Mouse (Mus musculus) MEL (cell line): Measurements from ENCODE around the gene Ptpra. TPM values are rescaled to one million over a fixed set of nuclear protein-coding genes. Genes with fewer than 3 reads are reported as not detected.

Source experiments
- DNase-seq: peaks from one replicate; pipeline ENCODE4 v3.0.0; 2011; ENCODE audit warnings: low read depth, low spot score
- H3K27ac ChIP-seq: 2 replicates; pipeline ENCODE4 v1.5.1; 2012; ENCODE audit warnings: low read depth, mild to moderate bottlenecking, control low read depth, low read length, moderate library complexity; ENCODE audit not compliant: control insufficient read depth
- H3K27me3 ChIP-seq, 2 experiments: fragments of 150-350 bp in 1 of 2; sonication (generic) in 1 of 2; 2 replicates each; pipeline ENCODE4 v1.6.1; 2012; ENCODE audit warnings: low read length in 2 of 2, mild to moderate bottlenecking in 2 of 2, improper control_type of control experiment in 1 of 2, moderate library complexity in 1 of 2; ENCODE audit not compliant: insufficient read depth in 2 of 2, control insufficient read depth in 1 of 2
- H3K36me3 ChIP-seq, 2 experiments: 2 replicates each; pipeline ENCODE4 v1.6.1; 2012 to 2014; ENCODE audit warnings: low read length in 2 of 2, improper control_type of control experiment in 1 of 2, inconsistent platforms in 1 of 2, mild to moderate bottlenecking in 1 of 2; ENCODE audit not compliant: insufficient read depth in 2 of 2, control insufficient read depth in 1 of 2
- H3K4me1 ChIP-seq, 2 experiments: fragments of 150-350 bp in 1 of 2; sonication (generic) in 1 of 2; 2 replicates each; pipeline ENCODE4 v1.6.1; 2012; ENCODE audit warnings: low read length in 2 of 2, improper control_type of control experiment in 1 of 2, mild to moderate bottlenecking in 1 of 2; ENCODE audit not compliant: insufficient read depth in 2 of 2, control insufficient read depth in 1 of 2
- H3K4me3 ChIP-seq, 2 experiments: fragments of 150-350 bp in 1 of 2; sonication (generic) in 1 of 2; 2 replicates each; pipeline ENCODE4 v1.5.1; 2012; ENCODE audit warnings: low read depth in 2 of 2, low read length in 2 of 2, mild to moderate bottlenecking in 2 of 2, moderate library complexity in 2 of 2, control low read depth in 1 of 2, improper control_type of control experiment in 1 of 2; ENCODE audit not compliant: control insufficient read depth in 1 of 2, insufficient read depth in 1 of 2
- H3K79me2 ChIP-seq: 2 replicates; pipeline ENCODE4 v1.6.1; 2012; ENCODE audit warnings: mild to moderate bottlenecking, low read length, moderate library complexity; ENCODE audit not compliant: control insufficient read depth, poor library complexity, insufficient read depth
- H3K9ac ChIP-seq: 2 replicates; pipeline ENCODE4 v1.6.1; 2012; ENCODE audit warnings: low read depth, mild to moderate bottlenecking, control low read depth, low read length, moderate library complexity; ENCODE audit not compliant: control insufficient read depth, poor library complexity, severe bottlenecking
- H3K9me3 ChIP-seq: fragments of 150-350 bp; sonication (generic); replicated peaks from 2 replicates; pipeline ENCODE4 v1.6.1; 2012; ENCODE audit warnings: mild to moderate bottlenecking, low read length, improper control_type of control experiment, moderate library complexity; ENCODE audit not compliant: insufficient read depth
- CHD1 ChIP-seq: IDR thresholded peaks from 2 replicates; pipeline ENCODE4 v1.6.1; 2012; ENCODE audit warnings: low read depth, mild to moderate bottlenecking, inconsistent platforms, low read length, improper control_type of control experiment
- CHD2 ChIP-seq: IDR thresholded peaks from 2 replicates; pipeline ENCODE4 v1.6.1; 2011; ENCODE audit warnings: low read length, improper control_type of control experiment
- CTCF ChIP-seq, 3 experiments: IDR thresholded peaks in 2 of 3; conservative IDR thresholded peaks in 1 of 3; 2 replicates each; pipeline ENCODE4 v1.5.1; 2011 to 2012; ENCODE audit warnings: low read length in 3 of 3, low read depth in 2 of 3, mild to moderate bottlenecking in 2 of 3, improper control_type of control experiment in 1 of 3, inconsistent platforms in 1 of 3, mixed read lengths in 1 of 3, moderate library complexity in 1 of 3; ENCODE audit not compliant: control insufficient read depth in 1 of 3, insufficient read depth in 1 of 3, poor library complexity in 1 of 3, severe bottlenecking in 1 of 3
- E2F4 ChIP-seq: IDR thresholded peaks from 2 replicates; pipeline ENCODE4 v1.6.1; 2011; ENCODE audit warnings: low read depth, low read length, improper control_type of control experiment, borderline replicate concordance
- ELF1 ChIP-seq: IDR thresholded peaks from 2 replicates; pipeline ENCODE4 v1.6.1; 2014; ENCODE audit warnings: low read depth, mild to moderate bottlenecking, inconsistent platforms, low read length, improper control_type of control experiment, moderate library complexity
- EP300 ChIP-seq, 2 experiments: IDR thresholded peaks; 2 replicates each; pipeline ENCODE4 v1.6.1; 2011; ENCODE audit warnings: improper control_type of control experiment in 2 of 2, low read length in 2 of 2, low read depth in 1 of 2, mild to moderate bottlenecking in 1 of 2
- ETS1 ChIP-seq: IDR thresholded peaks from 2 replicates; pipeline ENCODE4 v1.6.1; 2012; ENCODE audit warnings: low read depth, mild to moderate bottlenecking, inconsistent platforms, low read length, improper control_type of control experiment, moderate library complexity
- GABPA ChIP-seq: IDR thresholded peaks from 2 replicates; pipeline ENCODE4 v1.6.1; 2012; ENCODE audit warnings: low read depth, mild to moderate bottlenecking, inconsistent platforms, low read length, improper control_type of control experiment, moderate library complexity
- HCFC1 ChIP-seq: IDR thresholded peaks from 2 replicates; pipeline ENCODE4 v1.6.1; 2012; ENCODE audit warnings: low read depth, mild to moderate bottlenecking, inconsistent platforms, low read length, improper control_type of control experiment, moderate library complexity
- KAT2A ChIP-seq: conservative IDR thresholded peaks from 2 replicates; pipeline ENCODE4 v1.6.1; 2012; ENCODE audit warnings: low read depth, low read length, improper control_type of control experiment, inconsistent platforms
- MAFK ChIP-seq: IDR thresholded peaks from 2 replicates; pipeline ENCODE4 v1.6.1; 2011; ENCODE audit warnings: low read depth, mild to moderate bottlenecking, low read length, improper control_type of control experiment, borderline replicate concordance
- MAZ ChIP-seq: IDR thresholded peaks from 2 replicates; pipeline ENCODE4 v1.6.1; 2012; ENCODE audit warnings: low read depth, mild to moderate bottlenecking, inconsistent platforms, low read length, improper control_type of control experiment
- MXI1 ChIP-seq: IDR thresholded peaks from 2 replicates; pipeline ENCODE4 v1.6.1; 2011; ENCODE audit warnings: mild to moderate bottlenecking, low read depth, low read length, improper control_type of control experiment
- MYC ChIP-seq: IDR thresholded peaks from 2 replicates; pipeline ENCODE4 v1.6.1; 2011; ENCODE audit warnings: low read depth, mild to moderate bottlenecking, low read length, improper control_type of control experiment, moderate library complexity
- NELFE ChIP-seq: IDR thresholded peaks from 2 replicates; pipeline ENCODE4 v1.6.1; 2011; ENCODE audit warnings: low read depth, low read length, improper control_type of control experiment
- NRF1 ChIP-seq: IDR thresholded peaks from 2 replicates; pipeline ENCODE4 v1.6.1; 2014; ENCODE audit warnings: low read depth, mild to moderate bottlenecking, inconsistent platforms, low read length, improper control_type of control experiment, moderate library complexity; ENCODE audit not compliant: poor library complexity, insufficient read depth, severe bottlenecking
- POLR2AphosphoS2 ChIP-seq: IDR thresholded peaks from 2 replicates; pipeline ENCODE4 v1.6.1; 2011; ENCODE audit warnings: low read length, improper control_type of control experiment
- RAD21 ChIP-seq: IDR thresholded peaks from 2 replicates; pipeline ENCODE4 v1.6.1; 2011; ENCODE audit warnings: mild to moderate bottlenecking, low read depth, low read length, improper control_type of control experiment
- RCOR1 ChIP-seq: IDR thresholded peaks from 2 replicates; pipeline ENCODE4 v1.6.1; 2012; ENCODE audit warnings: low read depth, mild to moderate bottlenecking, inconsistent platforms, low read length, improper control_type of control experiment
- SIN3A ChIP-seq: IDR thresholded peaks from 2 replicates; pipeline ENCODE4 v1.6.1; 2012; ENCODE audit warnings: low read length, improper control_type of control experiment, inconsistent platforms
- SMC3 ChIP-seq: IDR thresholded peaks from 2 replicates; pipeline ENCODE4 v1.6.1; 2011; ENCODE audit warnings: low read depth, low read length, improper control_type of control experiment
- TBP ChIP-seq: IDR thresholded peaks from 2 replicates; pipeline ENCODE4 v1.8.0; 2011; ENCODE audit warnings: low read depth, low read length, improper control_type of control experiment
- TCF12 ChIP-seq: IDR thresholded peaks from 2 replicates; pipeline ENCODE4 v1.6.1; 2014; ENCODE audit warnings: low read depth, mild to moderate bottlenecking, inconsistent platforms, low read length, improper control_type of control experiment, moderate library complexity
- USF1 ChIP-seq: IDR thresholded peaks from 2 replicates; pipeline ENCODE4 v1.6.1; 2014; ENCODE audit warnings: low read depth, mild to moderate bottlenecking, inconsistent platforms, low read length, improper control_type of control experiment, moderate library complexity
- USF2 ChIP-seq, 2 experiments: IDR thresholded peaks; 2 replicates each; pipeline ENCODE4 v1.6.1; 2011 to 2012; ENCODE audit warnings: improper control_type of control experiment in 2 of 2, low read length in 2 of 2, borderline replicate concordance in 1 of 2, inconsistent platforms in 1 of 2, low read depth in 1 of 2, mild to moderate bottlenecking in 1 of 2; ENCODE audit not compliant: insufficient read depth in 1 of 2
- ZC3H11A ChIP-seq: IDR thresholded peaks from 2 replicates; pipeline ENCODE4 v1.6.1; 2012; ENCODE audit warnings: low read depth, mild to moderate bottlenecking, inconsistent platforms, low read length, improper control_type of control experiment
- ZKSCAN1 ChIP-seq: IDR thresholded peaks from 2 replicates; pipeline ENCODE4 v1.6.1; 2012; ENCODE audit warnings: low read depth, mild to moderate bottlenecking, inconsistent platforms, low read length, improper control_type of control experiment, moderate library complexity
- ZMIZ1 ChIP-seq: IDR thresholded peaks from 2 replicates; pipeline ENCODE4 v1.6.1; 2012; ENCODE audit warnings: low read depth, mild to moderate bottlenecking, inconsistent platforms, low read length, improper control_type of control experiment, moderate library complexity
- polyA plus RNA-seq, 2 experiments: library from polyadenylated mRNA; stranded (reverse) in 1 of 2; unstranded in 1 of 2; fragments of >175 nt in 1 of 2; fragments of >200 nt in 1 of 2; gene quantifications; 2 replicates each; pipeline versions ENCODE4 v1.2.1 to v1.2.4; 2012; ENCODE audit warnings: low replicate concordance in 2 of 2, low read depth in 1 of 2; ENCODE audit not compliant: insufficient read length in 2 of 2, insufficient read depth in 1 of 2, missing spikeins in 1 of 2
- total RNA-seq: library from RNA; depleted of rRNA; stranded (reverse); fragments of 300-350 nt; gene quantifications from 2 replicates; pipeline ENCODE4 v1.2.3, GENCODE M21; 2012

Gene Ptpra
- total and polyA plus RNA-seq, 3 experiments: 28.1 to 68.3 TPM; not detected in 1

DNA sequence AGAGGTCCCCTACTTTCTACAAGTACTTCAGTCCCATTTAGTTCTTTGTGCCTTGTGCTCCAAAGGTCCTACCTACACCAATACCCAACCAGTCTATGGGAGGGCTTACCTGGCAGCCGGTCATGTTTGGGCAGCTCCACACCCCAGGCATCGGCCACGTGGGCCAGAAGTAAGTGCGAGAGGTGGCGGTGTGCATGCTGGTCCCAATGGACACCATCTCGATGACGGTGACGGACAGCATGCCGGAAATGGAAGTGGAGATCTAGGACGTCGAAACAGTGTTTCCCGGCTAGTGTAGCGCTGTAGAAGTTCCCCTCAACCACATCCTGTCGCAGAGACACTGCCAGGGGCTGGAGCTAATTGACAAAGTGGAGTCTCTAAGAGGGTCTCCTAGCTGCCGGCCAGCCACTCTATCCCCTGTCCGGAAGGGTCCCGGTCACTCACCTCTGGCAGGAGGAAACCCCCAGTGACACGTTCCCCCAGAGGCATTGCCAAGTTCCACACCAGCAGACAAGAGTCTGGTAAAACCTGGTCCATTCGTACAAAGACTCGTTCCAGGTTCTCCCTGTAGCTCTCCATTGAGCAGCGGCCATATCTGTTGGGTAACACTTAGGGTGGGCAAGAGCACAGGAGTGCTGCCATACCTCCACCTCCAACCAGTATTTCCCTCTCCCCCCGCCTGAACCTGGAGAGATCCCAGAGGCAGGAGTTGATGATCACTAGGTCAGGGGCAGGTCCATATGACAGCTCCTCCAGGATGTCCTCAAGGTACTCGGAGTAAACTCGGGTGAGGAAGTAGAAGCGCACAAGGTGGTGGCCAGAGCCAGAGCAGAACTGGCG lies 28.1 kb upstream of the Ptpra start:
- H3K9ac ChIP-seq: no peak overlapping the region
- no peak for TF ChIP-seq ELF1
- no peak for TF ChIP-seq HCFC1
- no peak for TF ChIP-seq TBP
- no peak for TF ChIP-seq NELFE
- no peak for TF ChIP-seq SMC3
- TF ChIP-seq, all 39 proteins: peak for 0
- DNase-seq: no peak
- no peaks in the 10 kb centered on the region for H3K9me3 ChIP-seq
- H3K4me3 ChIP-seq: no peak overlapping the region
- H3K36me3 ChIP-seq: peaks cover 0 to 17% of the 10 kb centered on the region in 2 experiments; a peak in 3 of 4 replicates
- H3K27ac ChIP-seq: no peak overlapping the region
- H3K27me3 ChIP-seq: no peaks in the 10 kb centered on the region
- H3K4me1 ChIP-seq: peaks cover 10 to 16% of the 10 kb centered on the region in 2 experiments
- H3K79me2 ChIP-seq: peaks cover 32% of the 10 kb centered on the region

DNA sequence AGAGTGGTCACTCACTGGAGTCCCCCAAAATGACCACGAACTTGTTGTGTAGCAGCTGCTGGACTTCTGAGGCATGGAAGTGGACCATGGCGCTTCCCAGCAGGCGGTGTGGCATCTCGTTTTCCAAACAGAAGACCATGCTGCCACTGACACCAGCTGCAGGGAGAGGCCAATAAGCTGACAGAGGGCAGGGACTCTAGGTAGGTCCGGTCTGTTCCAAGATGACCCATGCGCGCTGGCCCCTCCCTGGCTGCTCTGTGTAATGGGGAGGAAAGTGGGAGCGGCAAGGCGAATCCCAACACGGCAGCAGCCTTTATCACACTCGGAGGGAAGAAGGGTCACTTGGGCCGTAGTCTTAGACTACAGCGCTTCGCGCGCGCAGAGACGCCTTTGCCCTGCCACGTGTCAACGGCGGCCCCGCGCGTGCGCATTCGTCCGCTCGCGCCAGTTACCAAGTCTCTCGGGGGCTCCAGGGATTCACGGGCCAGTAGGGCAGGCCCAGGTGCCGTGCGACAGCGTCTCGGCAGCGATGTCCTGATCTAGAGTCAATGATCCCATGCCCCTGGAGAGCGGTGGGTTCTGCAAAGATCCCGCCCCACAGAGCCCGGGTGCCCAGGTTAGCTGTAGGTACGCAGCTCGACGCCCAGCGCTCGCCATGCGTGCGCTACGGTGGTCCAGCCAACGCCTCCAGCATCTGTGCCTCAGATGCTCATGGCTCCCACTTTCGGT lies 26.5 kb upstream of the Ptpra start:
- peak; percentile 88 for DNase-seq
- Histone ChIP-seq H3K36me3 (peaks cover 0 to 28% of the 10 kb centered on the region in 2 experiments; a peak in 3 of 4 replicates), H3K27me3 (no peaks in the 10 kb centered on the region), H3K9ac (peak overlapping the region; percentile 92), H3K9me3 (no peaks in the 10 kb centered on the region), H3K4me1 (peaks cover 10 to 21% of the 10 kb centered on the region in 2 experiments), H3K27ac (peak overlapping the region; percentile 71), H3K4me3 (peak overlapping the region; percentile 48 to 81), H3K79me2 (peaks cover 42% of the 10 kb centered on the region)
- TF ChIP-seq ZMIZ1 (no peak), SMC3 (no peak), MYC (peak; percentile 72), RAD21 (no peak), CTCF (IDR thresholded peaks at IDR 0.05 in 2 of 3, conservative IDR thresholded peaks at IDR 0.05 in 1 of 3; ENCODE audit: control insufficient read depth in 1 of 3, insufficient read depth in 1 of 3, low read depth in 2 of 3, low read length in 3 of 3, poor library complexity in 1 of 3, severe bottlenecking in 1 of 3) (no peak), USF2 (IDR thresholded peaks at IDR 0.05; ENCODE audit: borderline replicate concordance in 1 of 2, insufficient read depth in 1 of 2, low read depth in 1 of 2, low read length in 2 of 2) (no peak), CHD2 (no peak), TBP (no peak), USF1 (peak; percentile 69), ZC3H11A (no peak), MAZ (no peak), NRF1 (peak; percentile 80), POLR2AphosphoS2 (no peak), GABPA (no peak), SIN3A (no peak), E2F4 (no peak), TCF12 (0 out of 2 replicates have a peak, but pooled peaks have one; percentile 15), ELF1 (no peak), CHD1 (no peak), ETS1 (no peak), RCOR1 (no peak), ZKSCAN1 (no peak), MAFK (no peak), KAT2A (no peak), EP300 (IDR thresholded peaks at IDR 0.05; ENCODE audit: low read depth in 1 of 2, low read length in 2 of 2) (peak in 1 of 2 experiments; percentile 41; a peak in 1 of 4 replicates), MXI1 (no peak; the same call in 1 of the 2 replicates), NELFE (no peak)
